Mouse (Mus musculus) hindbrain, postnatal 0 days (tissue): Measurements from ENCODE around the gene Psd. TPM values are rescaled to one million over a fixed set of nuclear protein-coding genes. Genes with fewer than 3 reads are reported as not detected.
A peak's percentile ranks its signal among the peaks of the same experiment; 100 is the strongest.

ENCODE experiments used
- ATAC-seq: fragments of 200-750 bp; cut with Nextera tagmentation; 2 replicates; pipeline ENCODE4 v1.8.0; 2017; ENCODE audit warnings: mild to moderate bottlenecking, moderate TSS enrichment, moderate library complexity
- DNase-seq: peaks from one replicate; pipeline ENCODE4 v3.0.0-alpha.2; 2015; ENCODE audit warnings: low spot score
- H3K27ac ChIP-seq: fragments of 300-500 bp; sonication (generic); 2 replicates; pipeline ENCODE4 v1.5.1; 2014; ENCODE audit warnings: mild to moderate bottlenecking
- H3K27me3 ChIP-seq: fragments of 300-500 bp; sonication (generic); 2 replicates; pipeline ENCODE4 v1.6.1; 2014; ENCODE audit warnings: low read length, mixed read lengths; ENCODE audit not compliant: insufficient read depth
- H3K36me3 ChIP-seq: fragments of 300-500 bp; sonication (generic); 2 replicates; pipeline ENCODE4 v1.6.1; 2014; ENCODE audit warnings: low read length, mixed read lengths; ENCODE audit not compliant: insufficient read depth
- H3K4me1 ChIP-seq: fragments of 300-500 bp; sonication (generic); 2 replicates; pipeline ENCODE4 v1.6.1; 2014; ENCODE audit warnings: antibody characterized with exemption, low read length, mixed read lengths; ENCODE audit not compliant: insufficient read depth
- H3K4me2 ChIP-seq: fragments of 300-500 bp; sonication (generic); 2 replicates; pipeline ENCODE4 v1.6.1; 2014; ENCODE audit warnings: low read depth, mild to moderate bottlenecking, low read length, moderate library complexity, mixed read lengths
- H3K4me3 ChIP-seq: fragments of 300-500 bp; sonication (generic); 2 replicates; pipeline ENCODE4 v1.5.1; 2014; ENCODE audit warnings: low read length
- H3K9ac ChIP-seq: fragments of 300-500 bp; sonication (generic); replicated peaks from 2 replicates; pipeline ENCODE4 v1.6.1; 2014; ENCODE audit warnings: mild to moderate bottlenecking, low read length, moderate library complexity, mixed read lengths
- H3K9me3 ChIP-seq: fragments of 300-500 bp; sonication (generic); 2 replicates; pipeline ENCODE4 v1.6.1; 2016; ENCODE audit warnings: low read length, mixed read lengths
- CTCF ChIP-seq: IDR thresholded peaks from 2 replicates; pipeline ENCODE4 v1.5.1; 2016; ENCODE audit warnings: antibody characterized with exemption, control low read depth, low read depth
- WGBS: fragments of 180-500 bp; shearing (Covaris S2); extraction: QIAGEN DNeasy Blood & Tissue Kit; methylation state at CpG from one replicate; pipeline ENCODE4 v1.1.7; 2014; 5-methylcytosine and 5-hydroxymethylcytosine counted together
- polyA plus RNA-seq: library from polyadenylated mRNA; unstranded; fragments of >200 nt; fragmentation: Nextera tagmentation; extraction: Ambion mirVana; gene quantifications from 2 replicates; pipeline ENCODE4 v1.2.1, GENCODE M21; 2015
- total RNA-seq: library from RNA; depleted of rRNA; stranded (reverse); fragments of >200 nt; gene quantifications from 2 replicates; pipeline ENCODE4 v1.2.3, GENCODE M21; 2014

The Psd gene
- total and polyA plus RNA-seq, 2 experiments from 2014 or later, result 123 to 380 TPM

DNA sequence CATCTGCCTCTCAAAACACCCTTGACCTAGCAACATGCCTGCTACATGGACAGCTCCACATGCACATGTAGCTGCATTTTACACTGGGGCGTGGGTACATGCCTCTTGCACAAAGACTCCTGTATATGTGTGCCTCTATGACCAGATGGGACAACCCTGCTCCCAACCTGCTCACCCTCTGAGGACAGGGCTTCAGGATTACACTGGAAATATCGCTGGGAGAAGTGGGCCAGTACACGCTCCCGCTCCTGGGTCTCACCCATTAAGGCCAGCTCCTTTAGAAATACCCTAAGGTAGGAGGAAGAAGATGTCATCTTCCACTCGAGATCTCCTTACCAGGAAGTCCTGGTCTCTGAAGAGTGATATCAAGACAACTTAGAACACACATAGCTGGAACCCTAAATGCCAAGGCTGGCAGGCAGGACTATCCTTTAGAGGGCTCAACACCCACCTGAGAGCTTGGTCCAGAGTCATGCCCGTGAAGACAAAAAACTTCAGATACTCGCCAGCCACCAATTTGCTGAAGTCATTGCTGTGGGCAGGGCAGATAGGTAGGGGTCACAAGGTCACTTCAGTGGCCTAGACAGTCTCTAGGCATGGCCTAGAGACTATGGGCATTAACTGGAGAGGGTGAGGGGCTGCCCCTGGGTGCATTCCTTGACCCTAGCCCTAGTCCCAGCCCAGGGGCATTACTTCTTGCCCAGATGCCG, 6.7 kb downstream of the Psd start:
- 86% methylated on average over 8 of the region's 8 CpGs for WGBS
- H3K4me2 ChIP-seq, result no peak overlapping the region

DNA sequence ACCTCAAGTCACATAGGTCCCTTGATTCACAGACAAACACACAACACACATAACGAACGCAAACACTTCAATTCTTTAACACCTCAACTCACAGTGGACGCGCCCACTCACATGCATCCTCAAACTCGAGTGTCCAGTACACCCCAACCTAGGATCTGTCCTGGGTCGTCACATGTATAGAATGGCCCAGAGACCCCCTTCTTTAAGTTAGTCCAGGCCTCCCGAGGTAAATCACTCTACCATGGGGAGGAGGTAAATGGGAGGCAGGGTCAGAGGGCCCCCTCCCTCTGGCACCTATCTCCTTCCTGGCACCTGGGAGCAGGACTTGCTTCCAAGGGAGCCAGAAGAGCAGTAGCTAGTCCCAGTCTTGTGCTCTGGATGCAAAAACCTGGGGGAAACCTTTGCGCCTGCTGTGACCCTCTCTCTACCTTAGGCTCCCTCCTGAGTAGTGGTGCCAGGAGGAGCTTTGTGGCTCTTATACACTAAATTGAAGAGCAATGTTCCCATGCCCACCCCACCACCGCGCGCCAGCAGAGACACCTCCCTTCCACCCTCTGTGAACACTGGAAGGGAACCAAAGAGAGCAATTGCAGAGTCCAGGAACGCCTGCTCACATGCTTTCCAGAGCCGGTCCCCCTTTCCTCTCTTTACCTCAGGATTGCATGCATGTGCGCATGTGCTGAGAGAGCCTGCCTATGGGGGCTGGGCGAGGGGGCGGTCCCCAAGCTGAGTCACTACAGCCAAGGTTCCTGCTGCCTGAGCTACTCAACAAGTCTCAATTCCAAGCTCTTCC, 8.2 kb downstream of the Psd start:
- Histone ChIP-seq H3K27me3 (0 out of 2 replicates have a peak, but pooled peaks cover 6% of the 10 kb centered on the region), H3K4me3 (peak overlapping the region; percentile 57), H3K4me2 (peak overlapping the region; percentile 55), H3K4me1 (peaks cover 26% of the 10 kb centered on the region), H3K27ac (peak overlapping the region; percentile 67; the same call in 1 of the 2 replicates), H3K36me3 (no peaks in the 10 kb centered on the region), H3K9ac (no peak overlapping the region), H3K9me3 (no peaks in the 10 kb centered on the region)
- 13% methylated on average over 16 of the region's 16 CpGs for WGBS
- ATAC-seq, result peak; percentile 42
- DNase-seq, result peak; percentile 88
- no peak for TF ChIP-seq CTCF

More for the DNA sequence above, 6.7 kb downstream of the Psd start:
- H3K9ac ChIP-seq, result no peak overlapping the region
- DNase-seq, result no peak
- no peaks in the 10 kb centered on the region for H3K36me3 ChIP-seq
- 0 out of 2 replicates have a peak, but pooled peaks cover 6% of the 10 kb centered on the region for H3K27me3 ChIP-seq
- H3K9me3 ChIP-seq, result no peaks in the 10 kb centered on the region
- H3K4me3 ChIP-seq, result no peak overlapping the region
- H3K27ac ChIP-seq, result no peak overlapping the region
- no peak for TF ChIP-seq CTCF
- no peak for ATAC-seq
- H3K4me1 ChIP-seq, result peaks cover 26% of the 10 kb centered on the region

DNA sequence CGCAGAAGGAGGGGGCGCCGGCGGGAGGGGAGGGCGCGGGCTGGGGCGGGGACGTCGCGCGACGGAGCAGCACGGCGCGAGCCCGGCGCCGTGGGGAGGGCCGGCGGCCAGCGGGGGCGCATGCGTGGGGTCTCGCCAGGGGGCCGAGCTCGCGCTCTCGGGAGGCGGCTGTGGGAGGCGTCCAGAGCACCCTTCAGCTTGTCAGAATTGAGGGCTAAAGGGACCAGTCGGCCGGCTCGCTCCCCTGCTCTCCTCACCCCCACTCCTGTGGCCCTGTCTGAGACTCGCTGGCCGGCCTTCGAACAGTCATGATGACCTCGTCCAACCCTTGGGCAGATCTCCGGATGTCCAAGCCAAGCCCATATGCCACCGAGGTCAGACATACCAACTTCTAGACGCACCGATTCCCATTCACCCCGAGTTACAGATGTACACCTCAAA, 8.9 kb downstream of the Psd start:
- WGBS, result 6% methylated on average over 15 of the region's 42 CpGs
- H3K27ac ChIP-seq, result peak overlapping the region; percentile 67; the same call in 1 of the 2 replicates
- H3K27me3 ChIP-seq, result 0 out of 2 replicates have a peak, but pooled peaks cover 6% of the 10 kb centered on the region
- peak overlapping the region; percentile 57 for H3K4me3 ChIP-seq
- no peak for TF ChIP-seq CTCF
- H3K4me1 ChIP-seq, result peaks cover 26% of the 10 kb centered on the region
- peak; percentile 67 for DNase-seq
- H3K9me3 ChIP-seq, result no peaks in the 10 kb centered on the region
- peak overlapping the region; percentile 55 for H3K4me2 ChIP-seq
- peak; percentile 27; the same call in 1 of the 2 replicates for ATAC-seq
- peaks cover 3% of the 10 kb centered on the region; the same call in 1 of the 2 replicates for H3K36me3 ChIP-seq
- peak overlapping the region; percentile 64 for H3K9ac ChIP-seq

DNA sequence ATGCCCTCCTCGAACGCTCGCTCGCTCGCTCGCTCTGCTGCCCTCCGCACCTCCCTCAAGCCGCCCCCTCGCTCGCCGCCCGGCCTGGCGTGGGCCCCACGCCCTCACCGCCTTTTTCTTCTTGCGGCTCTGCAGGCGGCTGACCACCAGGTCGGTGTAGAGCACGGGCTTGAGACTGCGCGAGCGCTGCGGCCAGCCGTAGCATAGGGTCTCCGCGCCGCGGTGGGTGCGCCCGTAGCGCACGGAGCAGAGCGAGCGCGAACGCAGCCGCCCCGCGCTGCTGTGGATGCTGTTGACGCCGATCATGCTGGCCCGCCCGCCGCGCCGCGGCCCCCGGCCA, 9.4 kb downstream of the Psd start:
- peak overlapping the region; percentile 67 for H3K27ac ChIP-seq
- under 1% methylated on average over 46 of the region's 48 CpGs for WGBS
- H3K4me3 ChIP-seq, result peak overlapping the region; percentile 57
- ATAC-seq, result peak; percentile 43; the same call in 1 of the 2 replicates
- peaks cover 8% of the 10 kb centered on the region; the same call in 1 of the 2 replicates for H3K36me3 ChIP-seq
- peak overlapping the region; percentile 64 for H3K9ac ChIP-seq
- H3K9me3 ChIP-seq, result no peaks in the 10 kb centered on the region
- peak overlapping the region; percentile 55 for H3K4me2 ChIP-seq
- no peak for TF ChIP-seq CTCF
- no peak for DNase-seq
- peaks cover 26% of the 10 kb centered on the region for H3K4me1 ChIP-seq
- 0 out of 2 replicates have a peak, but pooled peaks cover 6% of the 10 kb centered on the region for H3K27me3 ChIP-seq

DNA sequence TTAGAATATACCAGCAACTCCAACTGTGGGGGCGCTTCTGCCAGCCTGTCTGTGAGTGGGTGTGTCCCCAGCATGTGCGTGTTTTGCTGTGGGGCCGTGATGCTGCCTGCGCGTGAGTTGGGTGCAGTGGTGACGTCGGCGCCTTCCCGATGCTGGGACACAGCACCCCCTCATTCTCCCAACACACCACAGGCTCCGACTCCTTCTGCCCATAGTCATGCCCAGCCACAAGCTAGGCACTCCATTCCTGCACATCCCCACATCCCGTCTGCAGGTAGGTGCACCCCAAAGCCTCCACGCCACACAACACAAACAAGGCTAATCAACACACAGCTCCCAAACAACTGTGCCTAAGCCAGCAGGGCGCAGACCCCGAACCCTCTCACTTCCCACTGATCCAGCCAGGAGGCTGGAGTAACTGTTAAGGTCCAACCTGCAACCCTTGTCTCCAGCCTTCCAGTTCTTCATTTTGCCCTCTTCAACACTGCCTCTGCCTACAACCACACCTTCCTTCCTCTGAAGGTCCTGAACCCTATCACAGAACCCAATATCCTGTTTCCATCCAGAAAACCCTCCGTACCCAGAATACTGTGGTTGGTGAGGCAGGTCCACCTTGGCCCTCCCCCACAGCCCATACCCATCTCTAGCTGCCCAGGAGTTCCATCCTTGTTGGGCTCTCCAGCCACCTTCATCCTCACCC, 10.0 kb downstream of the Psd start:
- H3K36me3 ChIP-seq, result peaks cover 14% of the 10 kb centered on the region; the same call in 1 of the 2 replicates
- peak overlapping the region; percentile 57 for H3K4me3 ChIP-seq
- TF ChIP-seq CTCF, result no peak
- peaks cover 23% of the 10 kb centered on the region for H3K4me1 ChIP-seq
- H3K9ac ChIP-seq, result peak overlapping the region; percentile 64
- 0 out of 2 replicates have a peak, but pooled peaks cover 6% of the 10 kb centered on the region for H3K27me3 ChIP-seq
- peak; percentile 41 for DNase-seq
- peak overlapping the region; percentile 55 for H3K4me2 ChIP-seq
- H3K9me3 ChIP-seq, result no peaks in the 10 kb centered on the region
- ATAC-seq, result no peak
- 27% methylated on average over 15 of the region's 15 CpGs for WGBS
- peak overlapping the region; percentile 67 for H3K27ac ChIP-seq
